Mouse (Mus musculus) cerebellum, adult 2 months (tissue): ENCODE measurements at regions not wholly inside any gene's neighbourhood (a gene's known extent, or its start where the extent isn't known, plus 50 kb on each side); places are given as distances from the start of the nearest gene placed in this dataset.

Experiments used
- CTCF ChIP-seq: fragments of 200-500 bp; IDR thresholded peaks from 2 replicates; pipeline ENCODE4 v1.5.1; 2011; ENCODE audit warnings: low read depth, mild to moderate bottlenecking, control low read depth, low read length, moderate library complexity, borderline replicate concordance; ENCODE audit not compliant: insufficient read depth
- POLR2A ChIP-seq: fragments of 200-500 bp; IDR thresholded peaks from 2 replicates; pipeline ENCODE4 v1.6.1; 2011; ENCODE audit warnings: low read length, control low read depth, borderline replicate concordance; ENCODE audit not compliant: insufficient read depth

DNA sequence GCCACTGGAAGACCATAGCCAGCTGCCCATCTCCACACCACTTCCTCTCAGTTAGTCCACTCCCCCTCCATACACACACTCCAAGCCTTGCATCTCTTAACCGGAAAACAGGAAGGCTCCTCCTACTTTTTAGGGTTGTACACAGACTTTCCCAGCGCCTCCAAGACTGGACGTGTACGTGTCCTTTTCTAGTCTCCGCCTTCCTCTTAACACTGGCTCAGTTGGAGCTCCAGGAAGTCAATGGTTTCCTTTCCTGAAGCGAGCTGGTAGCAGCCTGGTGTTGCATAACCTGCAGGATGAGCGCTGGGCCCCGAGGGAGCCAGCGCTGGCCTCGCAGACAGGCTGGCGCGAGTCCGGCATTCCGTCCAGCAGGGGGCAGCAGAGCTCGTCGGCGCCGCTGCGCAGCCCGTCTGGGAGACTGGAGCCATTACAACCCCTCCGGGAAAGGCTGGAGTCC, 95.5 kb upstream of the Oxgr1 start:
- TF ChIP-seq CTCF (peak; percentile 84), POLR2A (no peak)
